Mouse (Mus musculus): ENCODE measurements at regions not wholly inside any gene's neighbourhood (a gene's known extent, or its start where the extent isn't known, plus 50 kb on each side); places are given as distances from the start of the nearest gene placed in this dataset.

DNA sequence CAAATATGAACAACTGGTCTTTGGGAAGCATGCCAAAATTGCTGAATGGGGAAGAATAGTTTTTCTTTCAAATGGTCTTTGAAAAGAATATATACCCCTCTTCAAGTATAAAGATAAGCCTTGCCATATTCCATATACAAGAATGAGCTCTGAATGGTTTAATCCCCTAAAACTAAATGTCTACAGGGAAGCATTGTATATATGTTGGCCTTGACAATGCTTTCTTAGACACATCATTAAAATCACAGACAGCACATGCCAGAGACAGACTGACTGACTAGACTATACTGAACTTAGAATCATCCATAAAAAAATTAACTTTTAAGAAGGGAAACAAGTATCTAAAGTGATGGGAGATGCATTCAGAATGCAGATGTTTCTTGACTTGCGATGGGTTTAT is 1843.8 kb upstream of the 5930422O12Rik start:
- H3K9ac ChIP-seq (replicated peaks) = no peak overlapping the region
- TF ChIP-seq EP300 (IDR thresholded peaks at IDR 0.05; ENCODE audit: low read depth) (no peak), CTCF (IDR thresholded peaks at IDR 0.05; ENCODE audit: low read depth) (no peak)
- no peaks in the 10 kb centered on the region for H3K9me3 ChIP-seq (ENCODE audit: low read length)
- no peaks in the 10 kb centered on the region for H3K27me3 ChIP-seq (ENCODE audit: insufficient read depth, low read length)
- DNase-seq = no peak
- H3K4me1 ChIP-seq (ENCODE audit: insufficient read depth) = no peaks in the 10 kb centered on the region
- WGBS (ENCODE audit: insufficient replicate concordance) = 88% methylated on average over 1 of the region's 1 CpGs
- no peak overlapping the region for H3K27ac ChIP-seq (ENCODE audit: low read depth)
- no peaks in the 10 kb centered on the region for H3K36me3 ChIP-seq (replicated peaks; ENCODE audit: insufficient read depth, low read length)
- H3K4me3 ChIP-seq (ENCODE audit: low read depth, low read length) = no peak overlapping the region
- H3K4me2 ChIP-seq (ENCODE audit: low read depth, low read length) = no peak overlapping the region
- no peak for ATAC-seq

DNA sequence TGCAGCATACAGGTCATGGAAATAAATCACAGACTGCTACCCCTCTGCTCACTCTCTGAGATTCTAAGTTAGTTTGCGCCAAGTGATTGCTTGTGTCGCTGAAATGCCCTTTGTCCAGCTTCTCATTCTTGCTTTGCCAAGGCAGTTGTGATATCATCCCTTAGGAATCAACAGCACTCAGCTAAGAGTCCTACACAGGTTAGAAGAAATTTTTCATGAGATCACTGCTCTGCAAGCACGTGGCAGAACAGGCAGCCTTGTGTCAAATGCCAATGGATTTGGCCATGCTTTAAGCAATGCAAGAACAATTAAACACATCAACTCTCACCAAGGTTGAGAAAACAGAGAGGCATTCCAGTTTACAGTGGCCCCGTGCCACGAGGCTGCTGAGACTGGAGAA is 1829.0 kb upstream of the 5930422O12Rik start:
- no peak overlapping the region for H3K27ac ChIP-seq (ENCODE audit: low read depth)
- WGBS (ENCODE audit: insufficient replicate concordance) = 78% methylated on average over 5 of the region's 5 CpGs
- ATAC-seq (no peak), DNase-seq (no peak)
- no peak overlapping the region for H3K9ac ChIP-seq (replicated peaks)
- no peaks in the 10 kb centered on the region for H3K27me3 ChIP-seq (ENCODE audit: insufficient read depth, low read length)
- no peak for TF ChIP-seq CTCF (IDR thresholded peaks at IDR 0.05; ENCODE audit: low read depth)
- H3K4me3 ChIP-seq (ENCODE audit: low read depth, low read length) = no peak overlapping the region
- no peak overlapping the region for H3K4me2 ChIP-seq (ENCODE audit: low read depth, low read length)
- H3K9me3 ChIP-seq (ENCODE audit: low read length) = no peaks in the 10 kb centered on the region
- H3K4me1 ChIP-seq (ENCODE audit: insufficient read depth) = no peaks in the 10 kb centered on the region
- H3K36me3 ChIP-seq (replicated peaks; ENCODE audit: insufficient read depth, low read length) = no peaks in the 10 kb centered on the region

DNA sequence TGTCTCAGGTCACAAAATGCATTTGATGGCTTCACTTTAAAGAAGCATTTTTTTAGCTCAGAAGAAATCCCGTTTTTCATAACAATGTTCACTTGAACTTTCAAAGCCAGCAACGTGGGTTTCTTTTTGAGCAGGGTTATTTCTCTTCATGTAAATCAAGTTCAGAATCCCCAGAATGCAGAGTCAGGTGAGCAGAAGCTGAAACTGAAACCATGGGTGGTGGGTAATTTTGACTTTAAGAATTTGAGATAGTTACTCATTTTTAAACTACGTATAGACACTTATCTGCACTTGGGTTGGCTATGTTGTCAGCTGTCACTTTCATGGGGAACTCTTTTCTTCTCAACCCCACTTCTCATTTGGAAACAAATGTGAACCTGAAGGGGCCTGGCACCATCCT is 1827.5 kb upstream of the 5930422O12Rik start:
- Histone ChIP-seq H3K9ac (replicated peaks) (no peak overlapping the region), H3K4me2 (ENCODE audit: low read depth, low read length) (no peak overlapping the region), H3K4me1 (ENCODE audit: insufficient read depth) (no peaks in the 10 kb centered on the region), H3K27me3 (ENCODE audit: insufficient read depth, low read length) (no peaks in the 10 kb centered on the region), H3K36me3 (replicated peaks; ENCODE audit: insufficient read depth, low read length) (no peaks in the 10 kb centered on the region), H3K9me3 (ENCODE audit: low read length) (no peaks in the 10 kb centered on the region), H3K27ac (ENCODE audit: low read depth) (no peak overlapping the region), H3K4me3 (ENCODE audit: low read depth, low read length) (no peak overlapping the region)
- WGBS (ENCODE audit: insufficient replicate concordance) = 60% methylated on average over 3 of the region's 3 CpGs
- no peak for ATAC-seq
- DNase-seq = no peak
- TF ChIP-seq CTCF (IDR thresholded peaks at IDR 0.05; ENCODE audit: low read depth) = no peak

DNA sequence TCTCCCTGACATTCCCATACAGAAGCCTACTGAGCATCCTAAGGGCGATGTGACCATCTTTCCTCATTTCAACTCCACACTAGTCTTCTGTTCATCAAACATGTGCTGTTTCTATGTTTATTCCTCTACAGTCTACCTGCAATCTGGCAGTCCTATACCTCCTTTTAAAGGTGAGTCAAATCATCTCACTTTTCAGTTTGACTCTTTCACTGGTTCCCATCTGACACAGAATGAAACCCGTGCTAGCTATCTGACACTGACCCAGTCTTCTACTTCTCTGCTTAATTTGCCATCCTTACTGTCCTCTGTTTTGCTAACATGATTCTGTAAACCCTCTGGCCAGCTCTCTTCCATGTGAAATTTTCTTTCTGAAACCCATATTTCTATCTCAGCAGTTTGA is 1812.0 kb upstream of the 5930422O12Rik start:
- no peak overlapping the region for H3K27ac ChIP-seq (ENCODE audit: low read depth)

DNA sequence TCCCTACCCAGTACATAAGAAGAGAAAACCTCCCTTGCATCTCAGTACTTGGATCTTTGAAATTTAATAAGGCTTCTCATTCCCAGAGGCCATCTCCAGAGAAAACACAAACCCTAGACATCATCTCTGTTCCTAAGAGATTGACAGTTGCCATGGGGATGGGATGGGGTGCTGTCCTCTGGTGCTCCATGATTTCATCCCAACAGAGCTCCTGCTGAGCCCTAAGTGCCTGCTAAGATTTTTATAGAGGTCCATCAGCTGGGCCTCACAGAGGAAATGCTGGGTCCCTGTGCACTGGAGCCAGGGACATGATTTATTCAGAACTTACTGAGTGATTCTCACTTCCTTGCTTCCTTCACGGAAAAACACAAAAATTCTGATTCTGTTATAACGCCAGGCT is 1800.8 kb upstream of the 5930422O12Rik start:
- 83% methylated on average over 2 of the region's 2 CpGs for WGBS (ENCODE audit: insufficient replicate concordance)

More for the DNA sequence above, 1812.0 kb upstream of the 5930422O12Rik start:
- no peaks in the 10 kb centered on the region for H3K36me3 ChIP-seq (replicated peaks; ENCODE audit: insufficient read depth, low read length)
- H3K27me3 ChIP-seq (ENCODE audit: insufficient read depth, low read length) = no peaks in the 10 kb centered on the region
- TF ChIP-seq CTCF (IDR thresholded peaks at IDR 0.05; ENCODE audit: low read depth) (no peak), EP300 (IDR thresholded peaks at IDR 0.05; ENCODE audit: low read depth) (no peak)
- no peaks in the 10 kb centered on the region for H3K4me1 ChIP-seq (ENCODE audit: insufficient read depth)
- ATAC-seq (no peak), DNase-seq (no peak)
- no peak overlapping the region for H3K9ac ChIP-seq (replicated peaks)
- no peak overlapping the region for H3K4me3 ChIP-seq (ENCODE audit: low read depth, low read length)
- WGBS (ENCODE audit: insufficient replicate concordance) = 80% methylated on average over 2 of the region's 2 CpGs
- no peaks in the 10 kb centered on the region for H3K9me3 ChIP-seq (ENCODE audit: low read length)
- H3K4me2 ChIP-seq (ENCODE audit: low read depth, low read length) = no peak overlapping the region

DNA sequence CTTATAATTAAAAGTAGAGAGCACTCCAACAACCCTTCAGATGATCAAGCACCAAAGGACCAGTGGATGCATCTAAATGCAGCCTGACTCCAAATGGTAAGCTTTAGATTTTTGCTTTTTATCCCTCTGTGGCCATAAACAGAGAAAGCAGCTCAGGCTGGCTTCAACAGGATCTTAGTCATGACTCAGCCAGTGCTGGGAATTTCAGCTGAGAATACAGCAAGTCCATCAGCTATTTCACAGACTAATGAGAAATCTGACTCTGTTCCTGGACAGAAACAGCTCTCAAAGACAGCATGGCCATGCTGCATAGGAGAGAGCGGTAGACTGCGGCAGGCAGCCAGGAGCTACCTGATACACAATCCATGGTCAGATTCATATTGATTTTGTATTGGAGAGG is 1800.4 kb upstream of the 5930422O12Rik start:
- no peaks in the 10 kb centered on the region for H3K27me3 ChIP-seq (ENCODE audit: insufficient read depth, low read length)
- no peak for ATAC-seq
- WGBS (ENCODE audit: insufficient replicate concordance) = 92% methylated on average over 2 of the region's 2 CpGs

More for the DNA sequence above, 1800.8 kb upstream of the 5930422O12Rik start:
- no peak for ATAC-seq
- Histone ChIP-seq H3K9ac (replicated peaks) (no peak overlapping the region), H3K4me3 (ENCODE audit: low read depth, low read length) (no peak overlapping the region), H3K36me3 (replicated peaks; ENCODE audit: insufficient read depth, low read length) (no peaks in the 10 kb centered on the region), H3K27ac (ENCODE audit: low read depth) (no peak overlapping the region), H3K9me3 (ENCODE audit: low read length) (no peaks in the 10 kb centered on the region), H3K4me2 (ENCODE audit: low read depth, low read length) (no peak overlapping the region), H3K27me3 (ENCODE audit: insufficient read depth, low read length) (no peaks in the 10 kb centered on the region), H3K4me1 (ENCODE audit: insufficient read depth) (no peaks in the 10 kb centered on the region)
- no peak for TF ChIP-seq CTCF (IDR thresholded peaks at IDR 0.05; ENCODE audit: low read depth)
- no peak for TF ChIP-seq EP300 (IDR thresholded peaks at IDR 0.05; ENCODE audit: low read depth)
- DNase-seq = no peak

DNA sequence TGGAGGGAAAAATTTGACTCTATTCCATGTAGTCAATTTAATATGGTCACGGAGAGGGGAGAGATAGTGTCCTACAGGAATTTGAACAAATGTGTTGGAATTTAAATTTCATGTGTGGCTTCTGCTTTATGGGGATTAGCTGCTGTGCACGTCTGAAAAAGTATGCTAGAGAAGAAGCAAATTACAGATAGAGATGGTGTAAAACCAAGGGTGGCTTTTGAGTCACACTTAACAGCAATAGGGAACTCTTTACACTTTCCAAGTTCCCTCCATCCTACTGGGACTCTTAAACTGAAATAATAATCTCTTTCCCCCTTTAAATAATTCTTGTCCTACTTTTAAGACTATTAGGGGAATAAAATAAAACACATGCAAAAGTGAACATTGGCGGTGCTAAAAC is 1790.1 kb upstream of the 5930422O12Rik start:
- no peak for TF ChIP-seq CTCF (IDR thresholded peaks at IDR 0.05; ENCODE audit: low read depth)
- no peak for TF ChIP-seq EP300 (IDR thresholded peaks at IDR 0.05; ENCODE audit: low read depth)
- no peak for ATAC-seq
- WGBS (ENCODE audit: insufficient replicate concordance) = 71% methylated on average over 3 of the region's 3 CpGs

More for the DNA sequence above, 1800.4 kb upstream of the 5930422O12Rik start:
- no peak for TF ChIP-seq CTCF (IDR thresholded peaks at IDR 0.05; ENCODE audit: low read depth)
- TF ChIP-seq EP300 (IDR thresholded peaks at IDR 0.05; ENCODE audit: low read depth) = no peak
- no peak overlapping the region for H3K4me2 ChIP-seq (ENCODE audit: low read depth, low read length)
- H3K9me3 ChIP-seq (ENCODE audit: low read length) = no peaks in the 10 kb centered on the region
- H3K4me1 ChIP-seq (ENCODE audit: insufficient read depth) = no peaks in the 10 kb centered on the region
- DNase-seq = no peak
- H3K9ac ChIP-seq (replicated peaks) = no peak overlapping the region
- no peaks in the 10 kb centered on the region for H3K36me3 ChIP-seq (replicated peaks; ENCODE audit: insufficient read depth, low read length)
- no peak overlapping the region for H3K4me3 ChIP-seq (ENCODE audit: low read depth, low read length)
- no peak overlapping the region for H3K27ac ChIP-seq (ENCODE audit: low read depth)

More for the DNA sequence above, 1790.1 kb upstream of the 5930422O12Rik start:
- no peak overlapping the region for H3K27ac ChIP-seq (ENCODE audit: low read depth)
- H3K27me3 ChIP-seq (ENCODE audit: insufficient read depth, low read length) = no peaks in the 10 kb centered on the region
- no peaks in the 10 kb centered on the region for H3K9me3 ChIP-seq (ENCODE audit: low read length)
- H3K9ac ChIP-seq (replicated peaks) = no peak overlapping the region
- H3K4me3 ChIP-seq (ENCODE audit: low read depth, low read length) = no peak overlapping the region
- DNase-seq = no peak
- H3K4me1 ChIP-seq (ENCODE audit: insufficient read depth) = no peaks in the 10 kb centered on the region
- H3K36me3 ChIP-seq (replicated peaks; ENCODE audit: insufficient read depth, low read length) = no peaks in the 10 kb centered on the region
- H3K4me2 ChIP-seq (ENCODE audit: low read depth, low read length) = no peak overlapping the region

Data from liver, postnatal 0 days (tissue).